Mouse (Mus musculus) C2C12 (cell line): ENCODE measurements around the gene Unc79.

Experiments
- CEBPB ChIP-seq: IDR thresholded peaks from one replicate; pipeline ENCODE4 v1.6.1; 2011; ENCODE audit warnings: low read depth, mild to moderate bottlenecking, control low read depth, moderate library complexity
- CTCF ChIP-seq: IDR thresholded peaks from one replicate; pipeline ENCODE4 v1.5.1; 2011; ENCODE audit not compliant: control insufficient read depth, insufficient read depth, insufficient read length
- FOSL1 ChIP-seq: IDR thresholded peaks from one replicate; pipeline ENCODE4 v1.8.0; 2011; ENCODE audit warnings: mild to moderate bottlenecking, low read length; ENCODE audit not compliant: poor library complexity, insufficient read depth, severe bottlenecking
- MAX ChIP-seq: IDR thresholded peaks from one replicate; pipeline ENCODE4 v1.6.1; 2011; ENCODE audit warnings: mild to moderate bottlenecking, control low read depth
- MYOD1 ChIP-seq: IDR thresholded peaks from one replicate; pipeline ENCODE4 v1.6.1; 2011; ENCODE audit warnings: low read depth; ENCODE audit not compliant: control insufficient read depth, insufficient read length
- USF1 ChIP-seq: IDR thresholded peaks from one replicate; pipeline ENCODE4 v1.6.1; 2011; ENCODE audit warnings: low read depth, mild to moderate bottlenecking, control low read depth, moderate library complexity

- no peak for TF ChIP-seq CTCF
- no peak for TF ChIP-seq MYOD1
- TF ChIP-seq USF1, result no peak
- no peak for TF ChIP-seq CEBPB
- TF ChIP-seq MAX, result no peak
- no peak for TF ChIP-seq FOSL1
Observed at GRCm38 (mm10) chr12:102929764-102930163, 18.9 kb upstream of the Unc79 start.
